Mouse (Mus musculus) embryonic fibroblast, embryonic 13.5 days (primary cell): ENCODE data around the gene Stag1.

Experiments
- CTCF ChIP-seq: IDR thresholded peaks from 2 replicates; pipeline ENCODE4 v1.5.1; 2011; ENCODE audit warnings: mild to moderate bottlenecking, control low read depth, low read length, moderate library complexity, borderline replicate concordance; ENCODE audit not compliant: insufficient read depth
- POLR2A ChIP-seq: IDR thresholded peaks from 2 replicates; pipeline ENCODE4 v1.6.1; 2011; ENCODE audit warnings: low read depth, mild to moderate bottlenecking, control low read depth, low read length, moderate library complexity

DNA sequence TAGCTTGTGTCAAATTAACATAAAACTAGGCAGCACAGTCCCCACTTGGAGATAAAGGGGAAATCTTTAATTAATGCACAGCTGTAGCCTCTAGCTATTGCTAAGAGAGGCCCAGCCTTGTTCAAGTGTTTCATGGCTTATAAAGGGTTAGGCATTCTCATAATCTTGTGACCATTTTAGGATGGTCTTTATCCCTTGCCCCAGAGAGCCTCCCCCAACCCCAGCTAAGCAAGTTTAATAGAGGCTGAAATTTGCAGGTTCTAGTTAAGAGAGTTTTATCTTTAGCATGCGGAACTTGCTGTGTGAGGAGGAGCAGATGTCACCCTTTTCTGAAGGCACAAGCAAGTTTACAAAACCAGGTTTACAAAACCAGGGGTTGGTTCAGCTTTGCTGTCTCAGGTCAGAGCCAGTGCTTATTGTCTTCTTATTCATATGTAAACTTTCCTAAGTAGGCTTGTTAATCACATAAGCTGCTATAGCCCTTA, 365.9 kb downstream of the Stag1 start:
- no peak for TF ChIP-seq CTCF
- no peak for TF ChIP-seq POLR2A
